Mouse (Mus musculus): ENCODE results near the gene Spsb3. TPM values are rescaled to one million over a fixed set of nuclear protein-coding genes. Genes with fewer than 3 reads are reported as not detected.

The Spsb3 gene
- 10 to 100 TPM; 30.4 to 37.7 TPM for total RNA-seq (2021)
- long read RNA-seq, experiment 1, transcript Spsb3-202 (7 exons, 2,004 nt): minor isoform, 6 of 132 reads
- long read RNA-seq, experiment 1, transcript Spsb3-203 (7 exons, 1,641 nt): minor isoform, 10 of 132 reads
- long read RNA-seq, experiment 1, transcript Spsb3-209 (7 exons, 1,953 nt): major isoform, 86 of 132 reads
- long read RNA-seq, experiment 1, partial matches to known transcripts: 0 of 132 reads
- long read RNA-seq, experiment 1, other reads (novel, unspliced or antisense): 28 of 132 reads
- long read RNA-seq, experiment 2, transcript Spsb3-209 (7 exons, 1,953 nt): major isoform, 72 of 119 reads
- long read RNA-seq, experiment 2, transcript Spsb3-203 (7 exons, 1,641 nt): minor isoform, 13 of 119 reads
- long read RNA-seq, experiment 2, partial matches to known transcripts: 5 of 119 reads
- long read RNA-seq, experiment 2, other reads (novel, unspliced or antisense): 26 of 119 reads

GRCm38 (mm10) chr17:24886134-24886931 is at the start of gene Spsb3, which contains the start of gene Nubp2:
TSS of gene Spsb3 (plus strand) at chr17:24886643.
TSS of gene Nubp2 (minus strand) at chr17:24886349.
- intact Hi-C loops (cut with DNase I): loop anchor here (5.0 kb wide), 1 partner anchor 34 kb away; the partner anchor contains the start of gene Fahd1

GRCm38 (mm10) chr17:24839842-24840241 is 46.6 kb upstream of the Spsb3 start, which contains the start of gene Hagh:
TSS of gene Hagh (plus strand) at chr17:24840143.
- no peak for DNase-seq
- no peak within 1 kb of the TSS for H3K4me3 ChIP-seq
- TF ChIP-seq CTCF (IDR thresholded peaks at IDR 0.05): no peak
- no peak within 1 kb of the TSS for H3K27ac ChIP-seq
- intact Hi-C loops (cut with DNase I): loop anchor here (10.0 kb wide), 1 partner anchor 95 kb away; no protein-coding TSS in a partner anchor

More at GRCm38 (mm10) chr17:24886134-24886931, at the start of gene Spsb3, which contains the start of gene Nubp2:
- peak within 1 kb of the TSS; percentile 92 for H3K4me3 ChIP-seq
- H3K27ac ChIP-seq: peak within 1 kb of the TSS; percentile 99
- peak; percentile 100 for DNase-seq
- TF ChIP-seq CTCF (IDR thresholded peaks at IDR 0.05): peak; percentile 52

GRCm38 (mm10) chr17:24840341-24840740 is 46.1 kb upstream of the Spsb3 start:
- DNase-seq: no peak
- no peak for TF ChIP-seq CTCF (IDR thresholded peaks at IDR 0.05)
- H3K4me3 ChIP-seq: no peak overlapping the region
- intact Hi-C loops (cut with DNase I): loop anchor here (10.0 kb wide), 1 partner anchor 96 kb away; no protein-coding TSS in a partner anchor
- H3K27ac ChIP-seq: no peak overlapping the region

GRCm38 (mm10) chr17:24841133-24841532 is 45.3 kb upstream of the Spsb3 start:
- intact Hi-C loops (cut with DNase I): loop anchor here (10.0 kb wide), 1 partner anchor 96 kb away; no protein-coding TSS in a partner anchor
- TF ChIP-seq CTCF (IDR thresholded peaks at IDR 0.05): peak; percentile 50

GRCm38 (mm10) chr17:24842631-24843030 is 43.8 kb upstream of the Spsb3 start:
- TF ChIP-seq CTCF (IDR thresholded peaks at IDR 0.05): peak; percentile 56
- no peak for DNase-seq
- intact Hi-C loops (cut with DNase I): loop anchor here (10.0 kb wide), 1 partner anchor 98 kb away; no protein-coding TSS in a partner anchor
- no peak overlapping the region for H3K27ac ChIP-seq
- H3K4me3 ChIP-seq: no peak overlapping the region

More at GRCm38 (mm10) chr17:24841133-24841532, 45.3 kb upstream of the Spsb3 start:
- Histone ChIP-seq H3K27ac (no peak overlapping the region), H3K4me3 (no peak overlapping the region)
- no peak for DNase-seq

GRCm38 (mm10) chr17:24844525-24844924 is 41.9 kb upstream of the Spsb3 start:
- DNase-seq: no peak
- Histone ChIP-seq H3K4me3 (no peak overlapping the region), H3K27ac (no peak overlapping the region)
- intact Hi-C loops (cut with DNase I): loop anchor here (10.0 kb wide), 1 partner anchor 100 kb away; no protein-coding TSS in a partner anchor
- TF ChIP-seq CTCF (IDR thresholded peaks at IDR 0.05): no peak

GRCm38 (mm10) chr17:24847386-24847785 is 39.1 kb upstream of the Spsb3 start:
- Histone ChIP-seq H3K27ac (no peak overlapping the region), H3K4me3 (no peak overlapping the region)
- intact Hi-C loops (cut with DNase I): loop anchor here (10.0 kb wide), 1 partner anchor 103 kb away; no protein-coding TSS in a partner anchor
- no peak for DNase-seq
- no peak for TF ChIP-seq CTCF (IDR thresholded peaks at IDR 0.05)

GRCm38 (mm10) chr17:24848600-24849031 is 37.8 kb upstream of the Spsb3 start:
- DNase-seq: no peak
- peak overlapping the region; percentile 99 for H3K27ac ChIP-seq
- intact Hi-C loops (cut with DNase I): loop anchor here (10.0 kb wide), 1 partner anchor 104 kb away; no protein-coding TSS in a partner anchor
- peak overlapping the region; percentile 97 for H3K4me3 ChIP-seq
- no peak for TF ChIP-seq CTCF (IDR thresholded peaks at IDR 0.05)

GRCm38 (mm10) chr17:24849733-24850064 is 36.7 kb upstream of the Spsb3 start:
- Histone ChIP-seq H3K27ac (peak overlapping the region; percentile 99), H3K4me3 (peak overlapping the region; percentile 97)
- DNase-seq: no peak

GRCm38 (mm10) chr17:24850065-24850772 is 36.2 kb upstream of the Spsb3 start, which contains the start of gene Fahd1:
TSS of gene Fahd1 (minus strand) at chr17:24850364.
- TF ChIP-seq CTCF (IDR thresholded peaks at IDR 0.05): peak; percentile 25
- intact Hi-C loops (cut with DNase I): loop anchor here (5.0 kb wide), 1 partner anchor 37 kb away; the partner anchor contains the start of genes Nubp2 and Spsb3
- peak; percentile 97 for DNase-seq
- Histone ChIP-seq H3K27ac (peak within 1 kb of the TSS; percentile 99), H3K4me3 (peak within 1 kb of the TSS; percentile 97)

More at GRCm38 (mm10) chr17:24849733-24850064, 36.7 kb upstream of the Spsb3 start:
- intact Hi-C loops (cut with DNase I): loop anchor here (5.0 to 10.0 kb wide), 2 partner anchors 38 to 105 kb away; partner anchors contain the start of genes Nubp2 and Spsb3
- TF ChIP-seq CTCF (IDR thresholded peaks at IDR 0.05): peak; percentile 50

GRCm38 (mm10) chr17:24850773-24851127 is 35.7 kb upstream of the Spsb3 start:
- intact Hi-C loops (cut with DNase I): loop anchor here (5.0 kb wide), 1 partner anchor 37 kb away; the partner anchor contains the start of genes Nubp2 and Spsb3
- no peak for DNase-seq
- no peak for TF ChIP-seq CTCF (IDR thresholded peaks at IDR 0.05)
- H3K27ac ChIP-seq: peak overlapping the region; percentile 99
- peak overlapping the region; percentile 97 for H3K4me3 ChIP-seq
